Mouse (Mus musculus) forebrain, embryonic 15.5 days (tissue): ENCODE measurements around the gene Scoc. TPM values are rescaled to one million over a fixed set of nuclear protein-coding genes. Genes with fewer than 3 reads are reported as not detected.
"Not testable (repeated sequence)": the region's sequence is repeated elsewhere in the genome, so short reads cannot be mapped to it uniquely, and the experiment has no call there.

Experiments
- ATAC-seq: fragments of 200-750 bp; cut with Nextera tagmentation; replicated peaks from 2 replicates; pipeline ENCODE4 v1.8.0; 2017; ENCODE audit warnings: mild to moderate bottlenecking, moderate TSS enrichment, moderate library complexity
- H3K27ac ChIP-seq: fragments of 300-500 bp; sonication (generic); replicated peaks from 2 replicates; pipeline ENCODE4 v1.5.1; 2015; ENCODE audit warnings: mild to moderate bottlenecking, inconsistent platforms
- H3K27me3 ChIP-seq: fragments of 300-500 bp; sonication (generic); 2 replicates; pipeline ENCODE4 v1.6.1; 2015; ENCODE audit warnings: inconsistent platforms
- H3K36me3 ChIP-seq: fragments of 300-500 bp; sonication (generic); 2 replicates; pipeline ENCODE4 v1.6.1; 2015; ENCODE audit warnings: mild to moderate bottlenecking, inconsistent platforms
- H3K4me1 ChIP-seq: fragments of 300-500 bp; sonication (generic); 2 replicates; pipeline ENCODE4 v1.6.1; 2015; ENCODE audit warnings: inconsistent platforms
- H3K4me2 ChIP-seq: fragments of 300-500 bp; sonication (generic); replicated peaks from 2 replicates; pipeline ENCODE4 v1.6.1; 2015; ENCODE audit warnings: mild to moderate bottlenecking, inconsistent platforms
- H3K4me3 ChIP-seq: fragments of 300-500 bp; sonication (generic); 2 replicates; pipeline ENCODE4 v1.5.1; 2015; ENCODE audit warnings: mild to moderate bottlenecking, inconsistent platforms
- H3K9ac ChIP-seq: fragments of 300-500 bp; sonication (generic); replicated peaks from 2 replicates; pipeline ENCODE4 v1.6.1; 2015; ENCODE audit warnings: mild to moderate bottlenecking, inconsistent platforms
- H3K9me3 ChIP-seq: fragments of 300-500 bp; sonication (generic); 2 replicates; pipeline ENCODE4 v1.6.1; 2016; ENCODE audit warnings: inconsistent platforms
- WGBS: fragments of 180-500 bp; shearing (Covaris S2); methylation state at CpG from one replicate; pipeline ENCODE4 v1.1.7; 2015; ENCODE audit warnings: mixed read lengths; 5-methylcytosine and 5-hydroxymethylcytosine counted together
- polyA plus RNA-seq: library from polyadenylated mRNA; unstranded; fragments of >200 nt; fragmentation: Nextera tagmentation; extraction: Ambion mirVana; gene quantifications from 2 replicates; pipeline ENCODE4 v1.2.1, GENCODE M21; 2015

The Scoc gene
- 208 and 220 TPM in 2 replicates for polyA plus RNA-seq

DNA sequence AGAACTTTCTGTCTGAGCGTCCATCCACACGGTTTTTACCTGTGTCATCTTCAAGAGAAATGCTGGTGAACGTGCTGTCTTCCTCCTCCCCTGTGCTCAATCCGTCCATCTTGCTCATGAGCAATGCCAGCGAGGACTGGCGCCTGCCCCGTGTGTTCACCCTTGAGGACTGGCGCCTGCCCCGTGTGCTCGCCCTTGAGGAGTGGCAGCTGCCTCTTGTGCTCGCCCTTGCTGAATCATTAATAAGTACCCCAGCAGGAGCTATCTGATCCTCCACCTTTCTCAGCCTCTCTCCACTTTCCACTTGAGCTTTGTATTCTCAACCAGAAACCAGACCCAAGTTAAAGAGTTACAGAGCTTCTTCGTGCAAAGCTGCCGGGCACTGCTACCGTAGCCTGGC lies at the start of gene Scoc:
Gene Scoc (minus strand): TSS at position 170 of the 400 bp plus-strand sequence.
- 83% methylated on average over 14 of the region's 14 CpGs for WGBS
- H3K9me3 ChIP-seq: no peaks in the 10 kb centered on the region
- no peak within 1 kb of the TSS for H3K27ac ChIP-seq
- H3K4me1 ChIP-seq: no peaks in the 10 kb centered on the region
- no peak within 1 kb of the TSS for H3K4me2 ChIP-seq
- H3K4me3 ChIP-seq: no peak within 1 kb of the TSS
- no peaks in the 10 kb centered on the region for H3K27me3 ChIP-seq
- no peak for ATAC-seq
- no peak within 1 kb of the TSS for H3K9ac ChIP-seq
- no peaks in the 10 kb centered on the region for H3K36me3 ChIP-seq

- no peak overlapping the region for H3K27ac ChIP-seq
- no peaks in the 10 kb centered on the region for H3K36me3 ChIP-seq
- no peaks in the 10 kb centered on the region for H3K9me3 ChIP-seq
- H3K4me3 ChIP-seq: no peak overlapping the region
- H3K4me2 ChIP-seq: no peak overlapping the region
- H3K9ac ChIP-seq: no peak overlapping the region
- H3K4me1 ChIP-seq: no peaks in the 10 kb centered on the region
- ATAC-seq: no peak
- 68% methylated on average over 3 of the region's 3 CpGs for WGBS
- H3K27me3 ChIP-seq: no peaks in the 10 kb centered on the region
These were observed 1.4 kb upstream of the Scoc start for GRCm38 (mm10) chr8:83459606-83460005.

DNA sequence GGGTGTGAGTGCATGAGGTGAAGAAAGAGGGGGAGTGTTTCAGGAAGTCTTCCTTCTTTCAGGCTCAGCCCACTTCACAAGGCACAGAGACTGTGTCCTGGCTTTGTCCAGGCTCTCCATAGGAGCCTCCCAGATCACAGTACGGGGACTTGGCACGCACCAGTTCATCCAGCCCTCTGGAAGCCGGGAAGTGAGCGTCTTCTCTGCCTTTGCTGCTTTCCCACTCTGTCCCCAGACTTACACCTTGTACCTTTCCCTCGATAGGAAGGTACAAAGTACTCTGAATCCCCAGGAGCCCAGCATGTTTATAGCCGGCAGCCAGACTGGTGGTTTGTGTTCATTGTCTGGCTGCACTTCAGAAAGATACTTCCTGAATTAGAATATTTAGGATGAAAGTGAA lies 1.1 kb downstream of the Scoc start:
- ATAC-seq: no peak
- 58% methylated on average over 6 of the region's 6 CpGs for WGBS

GRCm38 (mm10) chr8:83451056-83451455 lies 7.1 kb downstream of the Scoc start:
- WGBS: 20% methylated on average over 3 of the region's 3 CpGs
- ATAC-seq: no peak; the same call in 1 of the 2 replicates
- H3K27ac ChIP-seq: no peak overlapping the region

More for the DNA sequence above, 1.1 kb downstream of the Scoc start:
- H3K27me3 ChIP-seq: no peaks in the 10 kb centered on the region
- H3K27ac ChIP-seq: no peak overlapping the region
- H3K9ac ChIP-seq: no peak overlapping the region
- no peaks in the 10 kb centered on the region for H3K4me1 ChIP-seq
- H3K4me3 ChIP-seq: no peak overlapping the region
- no peak overlapping the region for H3K4me2 ChIP-seq
- no peaks in the 10 kb centered on the region for H3K36me3 ChIP-seq
- H3K9me3 ChIP-seq: no peaks in the 10 kb centered on the region

GRCm38 (mm10) chr8:83449960-83450359 lies 8.2 kb downstream of the Scoc start:
- no peaks in the 10 kb centered on the region for H3K4me1 ChIP-seq
- no peak for ATAC-seq

More at GRCm38 (mm10) chr8:83451056-83451455, 7.1 kb downstream of the Scoc start:
- H3K4me2 ChIP-seq: no peak overlapping the region
- H3K36me3 ChIP-seq: no peaks in the 10 kb centered on the region
- H3K4me3 ChIP-seq: no peak overlapping the region
- H3K9ac ChIP-seq: no peak overlapping the region
- H3K4me1 ChIP-seq: no peaks in the 10 kb centered on the region
- H3K27me3 ChIP-seq: no peaks in the 10 kb centered on the region
- no peaks in the 10 kb centered on the region for H3K9me3 ChIP-seq

DNA sequence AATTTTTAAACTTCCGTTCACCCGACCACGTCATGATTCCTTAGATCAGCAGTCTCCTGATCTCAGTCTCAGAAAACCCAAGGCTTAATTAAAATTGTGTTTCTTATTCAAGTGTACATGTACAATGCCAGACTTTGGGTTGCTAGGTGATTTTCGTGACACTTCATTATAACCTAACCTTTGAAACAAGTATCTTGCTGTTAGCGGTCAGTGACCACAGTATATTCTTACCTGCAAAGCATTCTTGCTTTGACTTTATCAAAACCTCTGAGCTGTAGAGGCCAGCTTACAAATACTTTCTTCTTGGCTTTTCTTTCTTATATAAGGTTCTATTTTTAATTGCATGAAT lies 15.2 kb downstream of the Scoc start:
- H3K27me3 ChIP-seq: no peaks in the 10 kb centered on the region
- H3K27ac ChIP-seq: peak overlapping the region; percentile 96
- no peaks in the 10 kb centered on the region for H3K9me3 ChIP-seq
- no peaks in the 10 kb centered on the region; the same call in 1 of the 2 replicates for H3K36me3 ChIP-seq
- 21% methylated on average over 5 of the region's 5 CpGs for WGBS
- peak overlapping the region; percentile 57 for H3K4me2 ChIP-seq
- peak overlapping the region; percentile 82 for H3K4me3 ChIP-seq
- no peak for ATAC-seq
- H3K9ac ChIP-seq: peak overlapping the region; percentile 59
- H3K4me1 ChIP-seq: peaks cover 29% of the 10 kb centered on the region

More at GRCm38 (mm10) chr8:83449960-83450359, 8.2 kb downstream of the Scoc start:
- Histone ChIP-seq H3K27me3 (no peaks in the 10 kb centered on the region), H3K9ac (no peak overlapping the region), H3K4me2 (no peak overlapping the region), H3K27ac (no peak overlapping the region), H3K36me3 (no peaks in the 10 kb centered on the region), H3K9me3 (no peaks in the 10 kb centered on the region), H3K4me3 (no peak overlapping the region)
- 76% methylated on average over 1 of the region's 1 CpGs for whole genome bisulfite sequencing

DNA sequence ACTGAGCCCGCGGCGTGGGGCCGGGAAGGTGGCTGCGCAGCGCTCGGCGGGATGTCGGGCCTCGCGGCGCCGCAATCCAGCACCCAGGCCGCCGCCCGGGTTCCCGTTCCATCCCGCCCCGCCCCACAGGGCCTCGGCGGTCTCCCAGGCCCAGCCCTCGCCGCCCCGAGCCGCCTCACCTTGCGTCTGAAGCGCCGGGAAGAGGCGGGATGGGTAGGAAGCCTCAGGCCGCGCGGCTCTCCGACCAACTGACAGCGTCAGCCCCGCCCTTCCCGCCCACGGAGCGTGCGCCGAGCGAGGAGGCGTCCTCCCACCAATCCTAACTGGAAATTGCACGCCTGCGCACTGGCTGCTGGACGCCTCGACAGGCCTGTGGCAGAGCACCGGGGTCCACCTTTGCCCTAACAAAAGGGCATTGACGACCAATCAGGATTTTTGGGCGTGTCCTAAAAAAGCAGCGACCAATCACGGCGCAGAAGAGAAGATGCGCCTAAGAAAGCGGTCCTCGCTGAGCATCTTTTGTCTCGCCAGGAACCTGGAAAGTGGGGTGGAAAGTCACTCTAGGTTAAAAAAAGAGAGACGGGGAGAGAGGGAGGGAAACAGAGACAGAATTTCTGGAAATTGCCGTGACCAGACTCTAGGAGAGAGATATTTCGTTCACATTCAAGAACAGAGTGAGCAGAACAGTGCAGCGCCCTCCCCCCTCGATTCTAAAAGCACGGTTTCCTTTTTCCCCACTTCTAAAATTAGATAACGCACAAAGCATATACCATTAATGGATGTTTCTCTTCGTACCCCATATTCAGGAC lies 15.7 kb downstream of the Scoc start:
- Histone ChIP-seq H3K27me3 (no peaks in the 10 kb centered on the region), H3K4me1 (peaks cover 29% of the 10 kb centered on the region), H3K4me2 (peak overlapping the region; percentile 57), H3K4me3 (peak overlapping the region; percentile 82), H3K9ac (peak overlapping the region; percentile 92), H3K27ac (peak overlapping the region; percentile 96), H3K36me3 (peaks cover 5% of the 10 kb centered on the region; the same call in 1 of the 2 replicates), H3K9me3 (no peaks in the 10 kb centered on the region)
- WGBS: under 1% methylated on average over 60 of the region's 64 CpGs
- peak; percentile 100 for ATAC-seq

DNA sequence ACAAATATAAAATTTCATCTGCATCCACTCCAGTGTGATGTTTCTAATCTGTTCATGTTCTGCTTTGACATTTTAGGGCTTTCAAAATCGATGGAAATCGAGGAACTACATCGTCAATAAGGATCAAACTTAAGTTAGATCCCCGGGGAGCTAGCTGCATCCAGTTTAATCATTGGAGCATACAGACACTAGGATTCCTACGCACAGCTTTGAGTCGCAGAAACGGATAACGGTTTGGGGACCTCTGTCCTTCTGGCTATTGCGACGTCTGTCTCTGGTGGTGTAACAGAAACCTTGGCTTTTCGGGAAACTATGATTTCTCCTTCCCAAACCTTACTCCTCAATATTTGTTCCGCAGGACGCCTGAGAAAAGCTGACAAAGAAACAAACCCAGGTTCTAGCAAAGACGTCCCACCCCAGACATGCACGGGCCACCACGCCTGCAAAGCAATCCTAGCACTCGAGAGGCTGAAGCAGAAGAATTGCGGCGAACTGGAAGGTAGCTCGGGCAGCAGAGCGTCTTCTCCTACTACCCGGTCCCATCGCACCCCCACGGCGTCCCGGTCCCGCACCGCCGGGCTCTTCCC lies 16.4 kb downstream of the Scoc start:
- H3K4me3 ChIP-seq: peak overlapping the region; percentile 82
- H3K9me3 ChIP-seq: no peaks in the 10 kb centered on the region
- peaks cover 29% of the 10 kb centered on the region for H3K4me1 ChIP-seq
- H3K9ac ChIP-seq: peak overlapping the region; percentile 92
- peaks cover 9% of the 10 kb centered on the region; the same call in 1 of the 2 replicates for H3K36me3 ChIP-seq
- H3K4me2 ChIP-seq: peak overlapping the region; percentile 51
- H3K27ac ChIP-seq: peak overlapping the region; percentile 96
- under 1% methylated on average over 29 of the region's 29 CpGs for WGBS
- H3K27me3 ChIP-seq: no peaks in the 10 kb centered on the region
- no peak for ATAC-seq

DNA sequence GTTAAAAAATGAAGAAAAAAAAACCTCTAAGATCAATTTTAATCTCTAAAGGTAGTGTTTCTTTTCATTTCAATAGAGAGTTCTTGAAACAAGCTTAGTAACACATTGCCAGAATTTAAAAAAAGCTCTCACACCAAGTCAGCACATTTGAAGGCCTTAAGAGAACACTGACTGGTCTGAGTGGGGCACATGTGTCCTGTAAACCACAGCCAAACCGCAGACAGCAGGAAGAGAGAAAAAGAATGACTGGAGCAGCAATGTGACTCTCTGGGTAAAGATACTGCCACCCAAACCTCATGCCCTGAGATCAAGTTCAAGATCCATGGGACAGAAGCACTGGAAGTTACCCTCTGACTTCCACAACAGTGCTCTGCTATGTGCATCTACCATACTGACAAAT lies 21.1 kb downstream of the Scoc start:
- Histone ChIP-seq H3K9me3 (no peaks in the 10 kb centered on the region), H3K27me3 (no peaks in the 10 kb centered on the region), H3K4me2 (no peak overlapping the region), H3K36me3 (peaks cover 29% of the 10 kb centered on the region), H3K4me3 (no peak overlapping the region), H3K9ac (no peak overlapping the region), H3K4me1 (peaks cover 24% of the 10 kb centered on the region), H3K27ac (no peak overlapping the region)
- WGBS: 90% methylated on average over 1 of the region's 1 CpGs
- no peak for ATAC-seq

GRCm38 (mm10) chr8:83429071-83429524 lies 29.1 kb downstream of the Scoc start:
- no peak overlapping the region for H3K4me3 ChIP-seq
- 66% methylated on average over 4 of the region's 4 CpGs for WGBS
- no peaks in the 10 kb centered on the region for H3K4me1 ChIP-seq
- H3K27ac ChIP-seq: no peak overlapping the region
- no peak overlapping the region for H3K9ac ChIP-seq
- ATAC-seq: no peak
- H3K27me3 ChIP-seq: no peaks in the 10 kb centered on the region
- no peak overlapping the region for H3K4me2 ChIP-seq
- no peaks in the 10 kb centered on the region for H3K9me3 ChIP-seq
- peaks cover 14% of the 10 kb centered on the region; the same call in 1 of the 2 replicates for H3K36me3 ChIP-seq

DNA sequence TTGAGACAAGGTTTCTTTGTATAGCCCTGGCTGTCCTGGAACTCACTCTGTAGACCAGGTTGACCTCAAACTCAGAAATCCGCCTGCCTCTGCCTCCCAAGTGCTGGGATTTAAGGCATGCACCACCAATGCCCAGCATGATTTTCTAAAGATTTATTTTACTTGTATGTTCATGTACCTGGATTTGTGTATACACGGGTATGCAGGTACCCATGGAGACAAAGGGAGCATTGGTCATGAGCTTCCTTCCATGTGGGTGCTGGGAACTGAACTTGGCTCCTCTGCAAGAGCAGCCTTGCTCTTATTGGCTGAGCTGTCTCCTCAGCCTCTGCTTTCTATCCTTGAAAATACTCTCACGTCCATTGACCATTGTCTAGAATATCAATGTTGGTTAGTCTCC lies 29.6 kb downstream of the Scoc start:
- not testable (repeated sequence) for H3K9me3 ChIP-seq, H3K27ac ChIP-seq, H3K4me1 ChIP-seq, H3K36me3 ChIP-seq, H3K4me2 ChIP-seq, H3K4me3 ChIP-seq, H3K9ac ChIP-seq, H3K27me3 ChIP-seq, ATAC-seq
- WGBS: 88% methylated on average over 3 of the region's 3 CpGs

GRCm38 (mm10) chr8:83426949-83427348 lies 31.2 kb downstream of the Scoc start:
- WGBS: 78% methylated on average over 7 of the region's 7 CpGs
- Histone ChIP-seq H3K4me3 (no peak overlapping the region), H3K27ac (no peak overlapping the region), H3K4me1 (no peaks in the 10 kb centered on the region), H3K27me3 (no peaks in the 10 kb centered on the region), H3K36me3 (no peaks in the 10 kb centered on the region), H3K9me3 (no peaks in the 10 kb centered on the region), H3K9ac (no peak overlapping the region), H3K4me2 (no peak overlapping the region)
- no peak for ATAC-seq
